Mouse (Mus musculus) testis, postnatal 10 days (tissue): Measurements from ENCODE around the gene Kif18b.

Experiments used
- DNase-seq: peaks from one replicate; pipeline ENCODE4 v3.0.0; 2021; ENCODE audit warnings: low spot score

Gene Kif18b

GRCm38 (mm10) chr11:102937529-102938182 lies 12.7 kb upstream of the Kif18b start:
- DNase-seq: no peak

GRCm38 (mm10) chr11:102936272-102936671 lies 11.3 kb upstream of the Kif18b start:
- no peak for DNase-seq

GRCm38 (mm10) chr11:102930672-102931071 lies 5.7 kb upstream of the Kif18b start:
- no peak for DNase-seq

GRCm38 (mm10) chr11:102925351-102925717 lies 410 bp upstream of the Kif18b start:
- peak; percentile 67 for DNase-seq

GRCm38 (mm10) chr11:102921491-102921890 lies 3.4 kb downstream of the Kif18b start:
- no peak for DNase-seq

GRCm38 (mm10) chr11:102918077-102918476 lies 6.8 kb downstream of the Kif18b start:
- DNase-seq: no peak

GRCm38 (mm10) chr11:102915380-102915779 lies 9.5 kb downstream of the Kif18b start:
- DNase-seq: no peak

- DNase-seq: no peak
These were observed 13.5 kb downstream of the Kif18b start for GRCm38 (mm10) chr11:102911376-102911775.

- DNase-seq: no peak
These were observed 21.3 kb downstream of the Kif18b start for GRCm38 (mm10) chr11:102903654-102904053.

GRCm38 (mm10) chr11:102902107-102902506 lies 22.8 kb downstream of the Kif18b start:
- DNase-seq: no peak

- no peak for DNase-seq
These were observed 23.7 kb downstream of the Kif18b start for GRCm38 (mm10) chr11:102901199-102901598.

GRCm38 (mm10) chr11:102900763-102901162 lies 24.2 kb downstream of the Kif18b start, which contains the start of gene Gfap:
TSS of gene Gfap (minus strand) at chr11:102900912.
- DNase-seq: peak; percentile 92

GRCm38 (mm10) chr11:102898408-102898807 lies 26.5 kb downstream of the Kif18b start:
- DNase-seq: no peak

GRCm38 (mm10) chr11:102896641-102897040 lies 28.3 kb downstream of the Kif18b start:
- DNase-seq: no peak

GRCm38 (mm10) chr11:102895779-102896178 lies 29.1 kb downstream of the Kif18b start:
- no peak for DNase-seq

- no peak for DNase-seq
These were observed 30.2 kb downstream of the Kif18b start for GRCm38 (mm10) chr11:102894716-102895115.

- DNase-seq: peak; percentile 80
These were observed 31.8 kb downstream of the Kif18b start for GRCm38 (mm10) chr11:102893015-102893651.

- no peak for DNase-seq
These were observed 34.8 kb downstream of the Kif18b start for GRCm38 (mm10) chr11:102890096-102890495.

GRCm38 (mm10) chr11:102888135-102888534 lies 36.8 kb downstream of the Kif18b start:
- DNase-seq: no peak

- DNase-seq: no peak
These were observed 37.5 kb downstream of the Kif18b start for GRCm38 (mm10) chr11:102887433-102887832.

- no peak for DNase-seq
These were observed 40.2 kb downstream of the Kif18b start, which contains the start of gene Fam187a for GRCm38 (mm10) chr11:102884616-102885219. TSS of gene Fam187a (plus strand) at chr11:102885169.

GRCm38 (mm10) chr11:102881314-102882198 lies 43.4 kb downstream of the Kif18b start:
- DNase-seq: no peak
